Mouse (Mus musculus): ENCODE measurements around the gene Slc22a20. TPM values are rescaled to one million over a fixed set of nuclear protein-coding genes. Genes with fewer than 3 reads are reported as not detected.

Gene Slc22a20
- polyA plus RNA-seq, 1 experiment from 2014 or later: not detected

GRCm38 (mm10) chr19:5998180-5998579 lies 12.2 kb upstream of the Slc22a20 start:
- DNase-seq (ENCODE audit: low spot score): no peak
- Histone ChIP-seq H3K9ac (ENCODE audit: low read length) (no peak overlapping the region), H3K4me1 (replicated peaks; ENCODE audit: control insufficient read depth, insufficient read depth, low read length) (no peaks in the 10 kb centered on the region), H3K4me2 (ENCODE audit: low read depth, low read length, severe bottlenecking) (no peak overlapping the region), H3K27ac (ENCODE audit: low read depth, low read length) (no peak overlapping the region), H3K4me3 (ENCODE audit: low read depth, low read length) (no peak overlapping the region), H3K36me3 (ENCODE audit: control insufficient read depth, insufficient read depth, low read length) (no peaks in the 10 kb centered on the region), H3K27me3 (ENCODE audit: control insufficient read depth, insufficient read depth, low read length) (no peaks in the 10 kb centered on the region), H3K9me3 (ENCODE audit: control insufficient read depth, low read length) (no peaks in the 10 kb centered on the region)
- no peak for ATAC-seq (replicated peaks; ENCODE audit: low FRiP score)
- WGBS: 89% methylated on average over 3 of the region's 3 CpGs

GRCm38 (mm10) chr19:5994711-5995110 lies 8.8 kb upstream of the Slc22a20 start:
- 84% methylated on average over 14 of the region's 14 CpGs for WGBS
- H3K27ac ChIP-seq (ENCODE audit: low read depth, low read length): no peak overlapping the region
- H3K4me2 ChIP-seq (ENCODE audit: low read depth, low read length, severe bottlenecking): no peak overlapping the region
- H3K27me3 ChIP-seq (ENCODE audit: control insufficient read depth, insufficient read depth, low read length): no peaks in the 10 kb centered on the region
- DNase-seq (ENCODE audit: low spot score): no peak
- H3K4me1 ChIP-seq (replicated peaks; ENCODE audit: control insufficient read depth, insufficient read depth, low read length): 0 out of 2 replicates have a peak, but pooled peaks cover 1% of the 10 kb centered on the region
- no peak overlapping the region for H3K9ac ChIP-seq (ENCODE audit: low read length)
- no peak overlapping the region for H3K4me3 ChIP-seq (ENCODE audit: low read depth, low read length)
- no peaks in the 10 kb centered on the region for H3K9me3 ChIP-seq (ENCODE audit: control insufficient read depth, low read length)
- ATAC-seq (replicated peaks; ENCODE audit: low FRiP score): no peak
- H3K36me3 ChIP-seq (ENCODE audit: control insufficient read depth, insufficient read depth, low read length): no peaks in the 10 kb centered on the region

- DNase-seq (ENCODE audit: low spot score): no peak
- Histone ChIP-seq H3K9me3 (ENCODE audit: control insufficient read depth, low read length) (no peaks in the 10 kb centered on the region), H3K4me3 (ENCODE audit: low read depth, low read length) (no peak overlapping the region), H3K27me3 (ENCODE audit: control insufficient read depth, insufficient read depth, low read length) (no peaks in the 10 kb centered on the region), H3K9ac (ENCODE audit: low read length) (no peak overlapping the region), H3K27ac (ENCODE audit: low read depth, low read length) (no peak overlapping the region), H3K36me3 (ENCODE audit: control insufficient read depth, insufficient read depth, low read length) (no peaks in the 10 kb centered on the region), H3K4me1 (replicated peaks; ENCODE audit: control insufficient read depth, insufficient read depth, low read length) (peaks cover 11% of the 10 kb centered on the region), H3K4me2 (ENCODE audit: low read depth, low read length, severe bottlenecking) (no peak overlapping the region)
- 80% methylated on average over 7 of the region's 7 CpGs for WGBS
- ATAC-seq (replicated peaks; ENCODE audit: low FRiP score): no peak
Observed at GRCm38 (mm10) chr19:5992012-5992411, 6.1 kb upstream of the Slc22a20 start.

GRCm38 (mm10) chr19:5991467-5991866 lies 5.5 kb upstream of the Slc22a20 start:
- no peak overlapping the region for H3K4me2 ChIP-seq (ENCODE audit: low read depth, low read length, severe bottlenecking)
- no peak for ATAC-seq (replicated peaks; ENCODE audit: low FRiP score)
- H3K36me3 ChIP-seq (ENCODE audit: control insufficient read depth, insufficient read depth, low read length): no peaks in the 10 kb centered on the region
- no peak overlapping the region for H3K9ac ChIP-seq (ENCODE audit: low read length)
- WGBS: 81% methylated on average over 7 of the region's 7 CpGs
- no peak for DNase-seq (ENCODE audit: low spot score)
- no peak overlapping the region for H3K4me3 ChIP-seq (ENCODE audit: low read depth, low read length)
- H3K27me3 ChIP-seq (ENCODE audit: control insufficient read depth, insufficient read depth, low read length): no peaks in the 10 kb centered on the region
- no peaks in the 10 kb centered on the region for H3K9me3 ChIP-seq (ENCODE audit: control insufficient read depth, low read length)
- H3K4me1 ChIP-seq (replicated peaks; ENCODE audit: control insufficient read depth, insufficient read depth, low read length): peaks cover 11% of the 10 kb centered on the region
- H3K27ac ChIP-seq (ENCODE audit: low read depth, low read length): no peak overlapping the region

GRCm38 (mm10) chr19:5990921-5991320 lies 5.0 kb upstream of the Slc22a20 start:
- Histone ChIP-seq H3K27ac (ENCODE audit: low read depth, low read length) (no peak overlapping the region), H3K9me3 (ENCODE audit: control insufficient read depth, low read length) (no peaks in the 10 kb centered on the region), H3K27me3 (ENCODE audit: control insufficient read depth, insufficient read depth, low read length) (no peaks in the 10 kb centered on the region), H3K4me2 (ENCODE audit: low read depth, low read length, severe bottlenecking) (no peak overlapping the region), H3K9ac (ENCODE audit: low read length) (no peak overlapping the region), H3K4me3 (ENCODE audit: low read depth, low read length) (no peak overlapping the region), H3K36me3 (ENCODE audit: control insufficient read depth, insufficient read depth, low read length) (no peaks in the 10 kb centered on the region), H3K4me1 (replicated peaks; ENCODE audit: control insufficient read depth, insufficient read depth, low read length) (peaks cover 11% of the 10 kb centered on the region)
- WGBS: 61% methylated on average over 1 of the region's 1 CpGs
- no peak for ATAC-seq (replicated peaks; ENCODE audit: low FRiP score)
- DNase-seq (ENCODE audit: low spot score): no peak

GRCm38 (mm10) chr19:5990033-5990432 lies 4.1 kb upstream of the Slc22a20 start:
- Histone ChIP-seq H3K27ac (ENCODE audit: low read depth, low read length) (no peak overlapping the region), H3K27me3 (ENCODE audit: control insufficient read depth, insufficient read depth, low read length) (no peaks in the 10 kb centered on the region), H3K9ac (ENCODE audit: low read length) (no peak overlapping the region), H3K4me2 (ENCODE audit: low read depth, low read length, severe bottlenecking) (no peak overlapping the region), H3K9me3 (ENCODE audit: control insufficient read depth, low read length) (no peaks in the 10 kb centered on the region), H3K4me1 (replicated peaks; ENCODE audit: control insufficient read depth, insufficient read depth, low read length) (peaks cover 11% of the 10 kb centered on the region), H3K4me3 (ENCODE audit: low read depth, low read length) (no peak overlapping the region), H3K36me3 (ENCODE audit: control insufficient read depth, insufficient read depth, low read length) (no peaks in the 10 kb centered on the region)
- DNase-seq (ENCODE audit: low spot score) (no peak), ATAC-seq (replicated peaks; ENCODE audit: low FRiP score) (no peak)
- 97% methylated on average over 12 of the region's 12 CpGs for WGBS

- H3K9me3 ChIP-seq (ENCODE audit: control insufficient read depth, low read length): no peaks in the 10 kb centered on the region
- no peak overlapping the region for H3K9ac ChIP-seq (ENCODE audit: low read length)
- H3K27me3 ChIP-seq (ENCODE audit: control insufficient read depth, insufficient read depth, low read length): no peaks in the 10 kb centered on the region
- DNase-seq (ENCODE audit: low spot score) (no peak), ATAC-seq (replicated peaks; ENCODE audit: low FRiP score) (no peak)
- H3K27ac ChIP-seq (ENCODE audit: low read depth, low read length): no peak overlapping the region
- H3K4me3 ChIP-seq (ENCODE audit: low read depth, low read length): no peak overlapping the region
- WGBS: 83% methylated on average over 6 of the region's 6 CpGs
- no peaks in the 10 kb centered on the region for H3K36me3 ChIP-seq (ENCODE audit: control insufficient read depth, insufficient read depth, low read length)
- H3K4me2 ChIP-seq (ENCODE audit: low read depth, low read length, severe bottlenecking): no peak overlapping the region
- peaks cover 11% of the 10 kb centered on the region for H3K4me1 ChIP-seq (replicated peaks; ENCODE audit: control insufficient read depth, insufficient read depth, low read length)
Observed at GRCm38 (mm10) chr19:5989585-5989984, 3.6 kb upstream of the Slc22a20 start.

- Histone ChIP-seq H3K36me3 (ENCODE audit: control insufficient read depth, insufficient read depth, low read length) (no peaks in the 10 kb centered on the region), H3K27me3 (ENCODE audit: control insufficient read depth, insufficient read depth, low read length) (no peaks in the 10 kb centered on the region), H3K4me3 (ENCODE audit: low read depth, low read length) (no peak overlapping the region), H3K4me2 (ENCODE audit: low read depth, low read length, severe bottlenecking) (peak overlapping the region; percentile 31), H3K27ac (ENCODE audit: low read depth, low read length) (no peak overlapping the region), H3K4me1 (replicated peaks; ENCODE audit: control insufficient read depth, insufficient read depth, low read length) (peaks cover 11% of the 10 kb centered on the region), H3K9me3 (ENCODE audit: control insufficient read depth, low read length) (no peaks in the 10 kb centered on the region), H3K9ac (ENCODE audit: low read length) (peak overlapping the region; percentile 53)
- 9% methylated on average over 13 of the region's 13 CpGs for WGBS
- DNase-seq (ENCODE audit: low spot score): peak; percentile 90
- peak; percentile 75 for ATAC-seq (replicated peaks; ENCODE audit: low FRiP score)
Observed at GRCm38 (mm10) chr19:5988815-5989452, 3.0 kb upstream of the Slc22a20 start.
